Mouse (Mus musculus) heart, embryonic 15.5 days (tissue): ENCODE data around the gene Gm21954. TPM values are rescaled to one million over a fixed set of nuclear protein-coding genes. Genes with fewer than 3 reads are reported as not detected.

ENCODE experiments used
- ATAC-seq: fragments of 200-750 bp; cut with Nextera tagmentation; replicated peaks from 2 replicates; pipeline ENCODE4 v1.8.0; 2017; ENCODE audit warnings: low read depth, moderate TSS enrichment; ENCODE audit not compliant: insufficient number of reproducible peaks, insufficient read depth, low FRiP score
- H3K27ac ChIP-seq: fragments of 300-500 bp; sonication (generic); 2 replicates; pipeline ENCODE4 v1.5.1; 2015; ENCODE audit warnings: mild to moderate bottlenecking, inconsistent platforms
- H3K27me3 ChIP-seq: fragments of 300-500 bp; sonication (generic); 2 replicates; pipeline ENCODE4 v1.6.1; 2015; ENCODE audit warnings: inconsistent platforms
- H3K36me3 ChIP-seq: fragments of 300-500 bp; sonication (generic); 2 replicates; pipeline ENCODE4 v1.6.1; 2015; ENCODE audit warnings: mild to moderate bottlenecking, inconsistent platforms
- H3K4me1 ChIP-seq: fragments of 300-500 bp; sonication (generic); replicated peaks from 2 replicates; pipeline ENCODE4 v1.6.1; 2015; ENCODE audit warnings: inconsistent platforms
- H3K4me2 ChIP-seq: fragments of 300-500 bp; sonication (generic); 2 replicates; pipeline ENCODE4 v1.6.1; 2015; ENCODE audit warnings: inconsistent platforms, mild to moderate bottlenecking, moderate library complexity
- H3K4me3 ChIP-seq: fragments of 300-500 bp; sonication (generic); 2 replicates; pipeline ENCODE4 v1.5.1; 2015; ENCODE audit warnings: mild to moderate bottlenecking, inconsistent platforms
- H3K9ac ChIP-seq: fragments of 300-500 bp; sonication (generic); 2 replicates; pipeline ENCODE4 v1.6.1; 2015; ENCODE audit warnings: mild to moderate bottlenecking, inconsistent platforms
- H3K9me3 ChIP-seq: fragments of 300-500 bp; sonication (generic); replicated peaks from 2 replicates; pipeline ENCODE4 v1.6.1; 2016; ENCODE audit warnings: inconsistent platforms
- WGBS: fragments of 180-500 bp; shearing (Covaris S2); methylation state at CpG from one replicate; pipeline ENCODE4 v1.1.7; 2015; ENCODE audit warnings: mixed read lengths; 5-methylcytosine and 5-hydroxymethylcytosine counted together
- polyA plus RNA-seq: library from polyadenylated mRNA; unstranded; fragments of >200 nt; fragmentation: Nextera tagmentation; extraction: Ambion mirVana; gene quantifications from 2 replicates; pipeline ENCODE4 v1.2.1, GENCODE M21; 2015

Gene Gm21954
- polyA plus RNA-seq = not detected in 2 replicates

- ATAC-seq = no peak
- Histone ChIP-seq H3K27me3 (no peaks in the 10 kb centered on the region), H3K9ac (no peak within 1 kb of the TSS), H3K36me3 (no peaks in the 10 kb centered on the region), H3K27ac (no peak within 1 kb of the TSS), H3K4me1 (no peaks in the 10 kb centered on the region), H3K4me2 (no peak within 1 kb of the TSS), H3K4me3 (no peak within 1 kb of the TSS), H3K9me3 (no peaks in the 10 kb centered on the region)
- 80% methylated on average over 2 of the region's 2 CpGs for WGBS
Measured at GRCm38 (mm10) chr3:55472110-55472509, at the start of gene Gm21954. Gm21954 (minus strand) TSS chr3:55472210.

- Histone ChIP-seq H3K27ac (no peak overlapping the region), H3K9me3 (no peaks in the 10 kb centered on the region), H3K27me3 (no peaks in the 10 kb centered on the region), H3K4me3 (no peak overlapping the region), H3K36me3 (no peaks in the 10 kb centered on the region), H3K9ac (no peak overlapping the region), H3K4me2 (no peak overlapping the region), H3K4me1 (no peaks in the 10 kb centered on the region)
- 77% methylated on average over 8 of the region's 8 CpGs for WGBS
- no peak for ATAC-seq
Measured at GRCm38 (mm10) chr3:55521776-55522175, 49.8 kb upstream of the Gm21954 start.

- WGBS = 24% methylated on average over 12 of the region's 12 CpGs
- no peak for ATAC-seq
- Histone ChIP-seq H3K27ac (no peak overlapping the region), H3K9me3 (no peaks in the 10 kb centered on the region), H3K4me1 (no peaks in the 10 kb centered on the region), H3K27me3 (no peaks in the 10 kb centered on the region), H3K9ac (no peak overlapping the region), H3K4me3 (no peak overlapping the region), H3K36me3 (no peaks in the 10 kb centered on the region), H3K4me2 (peak overlapping the region; percentile 14; the same call in 1 of the 2 replicates)
Measured at GRCm38 (mm10) chr3:55520240-55521180, 48.5 kb upstream of the Gm21954 start.

- no peaks in the 10 kb centered on the region for H3K4me1 ChIP-seq
- H3K4me3 ChIP-seq = no peak overlapping the region
- no peak overlapping the region for H3K27ac ChIP-seq
- 60% methylated on average over 17 of the region's 17 CpGs for WGBS
- H3K27me3 ChIP-seq = no peaks in the 10 kb centered on the region
- H3K9me3 ChIP-seq = no peaks in the 10 kb centered on the region
- no peak overlapping the region for H3K9ac ChIP-seq
- ATAC-seq = no peak
- no peaks in the 10 kb centered on the region for H3K36me3 ChIP-seq
- H3K4me2 ChIP-seq = peak overlapping the region; percentile 24; the same call in 1 of the 2 replicates
Measured at GRCm38 (mm10) chr3:55517454-55518014, 45.5 kb upstream of the Gm21954 start.

- no peak for ATAC-seq
- H3K9ac ChIP-seq = no peak overlapping the region
Measured at GRCm38 (mm10) chr3:55515966-55516365, 44.0 kb upstream of the Gm21954 start.

GRCm38 (mm10) chr3:55511658-55512057 lies 39.6 kb upstream of the Gm21954 start:
- no peak for ATAC-seq
- Histone ChIP-seq H3K9ac (no peak overlapping the region), H3K27me3 (no peaks in the 10 kb centered on the region), H3K9me3 (no peaks in the 10 kb centered on the region), H3K4me3 (no peak overlapping the region), H3K4me1 (no peaks in the 10 kb centered on the region), H3K36me3 (no peaks in the 10 kb centered on the region), H3K4me2 (no peak overlapping the region), H3K27ac (no peak overlapping the region)
- 42% methylated on average over 6 of the region's 6 CpGs for WGBS

More at GRCm38 (mm10) chr3:55515966-55516365, 44.0 kb upstream of the Gm21954 start:
- Histone ChIP-seq H3K4me3 (no peak overlapping the region), H3K9me3 (no peaks in the 10 kb centered on the region), H3K36me3 (no peaks in the 10 kb centered on the region), H3K4me2 (no peak overlapping the region), H3K27ac (no peak overlapping the region), H3K27me3 (no peaks in the 10 kb centered on the region), H3K4me1 (no peaks in the 10 kb centered on the region)
- 82% methylated on average over 5 of the region's 5 CpGs for WGBS

DNA sequence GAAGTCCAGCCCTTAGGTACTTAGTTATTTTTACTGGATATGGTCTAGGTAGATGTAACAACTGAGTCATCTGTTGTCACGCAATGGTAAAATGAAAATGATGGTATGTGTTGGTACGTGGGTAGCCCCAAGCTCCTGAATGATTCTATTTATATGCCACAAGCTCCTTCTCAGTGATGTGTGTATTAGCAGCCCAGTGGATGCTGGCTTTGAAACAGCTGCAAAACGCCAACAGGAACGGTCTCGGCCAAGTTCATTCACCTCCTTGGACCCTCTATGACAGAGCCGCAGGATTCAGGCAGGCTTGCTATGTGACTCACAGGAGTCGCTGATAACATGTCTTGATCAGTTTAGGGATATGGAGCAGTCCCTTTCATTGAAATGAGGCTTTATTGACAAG lies 38.2 kb upstream of the Gm21954 start:
- Histone ChIP-seq H3K9ac (no peak overlapping the region), H3K4me3 (no peak overlapping the region), H3K9me3 (no peaks in the 10 kb centered on the region), H3K36me3 (no peaks in the 10 kb centered on the region), H3K4me2 (no peak overlapping the region), H3K27me3 (no peaks in the 10 kb centered on the region), H3K4me1 (no peaks in the 10 kb centered on the region), H3K27ac (no peak overlapping the region)
- no peak for ATAC-seq
- 57% methylated on average over 7 of the region's 7 CpGs for WGBS

DNA sequence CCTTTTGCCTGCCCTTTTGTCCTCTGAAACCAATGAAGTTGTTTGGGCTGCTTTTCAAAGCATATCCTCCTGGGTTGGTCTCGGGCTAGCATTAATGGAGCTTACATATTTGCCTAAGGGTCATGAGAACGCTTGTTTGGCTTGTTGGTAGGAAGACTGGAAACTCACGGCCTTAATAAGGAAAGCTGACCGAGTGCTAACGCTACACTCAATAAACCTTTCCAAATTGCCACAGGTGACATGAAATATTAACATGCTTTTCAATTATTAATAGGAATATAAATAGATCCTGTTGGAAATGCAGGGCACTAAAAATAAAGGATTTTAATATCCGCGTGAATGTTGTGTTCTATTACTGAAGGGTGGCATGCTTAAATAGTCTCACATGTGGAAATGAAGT lies 27.3 kb upstream of the Gm21954 start:
- Histone ChIP-seq H3K27me3 (no peaks in the 10 kb centered on the region), H3K4me1 (no peaks in the 10 kb centered on the region), H3K4me3 (no peak overlapping the region), H3K27ac (no peak overlapping the region), H3K9me3 (no peaks in the 10 kb centered on the region), H3K4me2 (no peak overlapping the region), H3K36me3 (no peaks in the 10 kb centered on the region), H3K9ac (no peak overlapping the region)
- no peak for ATAC-seq
- WGBS = 85% methylated on average over 7 of the region's 7 CpGs

GRCm38 (mm10) chr3:55496462-55496941 lies 24.5 kb upstream of the Gm21954 start:
- Histone ChIP-seq H3K36me3 (no peaks in the 10 kb centered on the region), H3K9ac (no peak overlapping the region), H3K9me3 (no peaks in the 10 kb centered on the region), H3K27me3 (no peaks in the 10 kb centered on the region), H3K27ac (no peak overlapping the region), H3K4me1 (no peaks in the 10 kb centered on the region), H3K4me3 (no peak overlapping the region), H3K4me2 (no peak overlapping the region)
- no peak for ATAC-seq
- 85% methylated on average over 9 of the region's 9 CpGs for WGBS

DNA sequence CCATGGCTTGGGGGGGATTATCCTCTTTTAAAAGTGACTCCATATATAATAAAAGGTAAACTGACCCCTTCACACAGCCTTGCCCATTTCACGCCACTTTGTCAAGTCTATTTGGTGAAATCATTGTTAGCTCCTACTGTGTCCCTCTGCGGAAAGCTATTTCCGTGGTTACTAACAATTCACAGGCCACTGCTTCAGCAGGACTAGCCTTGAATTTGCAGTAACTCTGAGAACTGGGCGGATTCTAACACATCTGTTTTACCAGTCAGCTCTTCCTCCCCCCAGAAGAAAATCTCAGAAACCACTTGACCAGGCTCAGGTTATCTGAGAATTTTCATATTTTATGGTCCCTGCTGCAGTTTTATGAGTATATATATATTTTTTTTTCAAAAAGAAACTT lies 23.9 kb upstream of the Gm21954 start:
- WGBS = 64% methylated on average over 4 of the region's 4 CpGs
- H3K36me3 ChIP-seq = no peaks in the 10 kb centered on the region
- H3K9ac ChIP-seq = no peak overlapping the region
- H3K4me3 ChIP-seq = no peak overlapping the region
- H3K27me3 ChIP-seq = no peaks in the 10 kb centered on the region
- H3K4me1 ChIP-seq = no peaks in the 10 kb centered on the region
- H3K27ac ChIP-seq = no peak overlapping the region
- no peak for ATAC-seq
- no peak overlapping the region for H3K4me2 ChIP-seq
- no peaks in the 10 kb centered on the region for H3K9me3 ChIP-seq

DNA sequence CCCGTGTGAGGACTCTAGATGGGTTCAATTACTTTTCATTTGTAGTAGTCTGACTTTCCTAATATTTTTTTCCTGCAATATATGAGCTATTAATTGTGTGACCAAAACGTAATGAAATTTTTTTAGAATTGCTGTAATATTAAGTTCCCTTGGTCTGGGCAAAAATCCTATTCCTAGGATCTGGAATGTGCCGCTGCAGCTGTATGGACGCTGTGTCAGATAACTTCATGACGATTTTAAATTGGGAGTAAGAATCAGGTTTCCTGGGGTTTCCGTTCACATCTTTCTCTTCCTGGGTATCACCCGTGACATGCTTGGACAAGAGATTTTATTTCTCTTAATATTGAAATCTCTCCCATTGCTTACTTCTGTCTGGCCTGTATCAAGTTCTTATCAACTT lies 23.2 kb upstream of the Gm21954 start:
- Histone ChIP-seq H3K4me2 (no peak overlapping the region), H3K27me3 (no peaks in the 10 kb centered on the region)
- WGBS = 72% methylated on average over 7 of the region's 7 CpGs

More for the DNA sequence above, 23.2 kb upstream of the Gm21954 start:
- Histone ChIP-seq H3K36me3 (no peaks in the 10 kb centered on the region), H3K27ac (no peak overlapping the region), H3K9ac (no peak overlapping the region), H3K4me1 (no peaks in the 10 kb centered on the region), H3K9me3 (no peaks in the 10 kb centered on the region), H3K4me3 (no peak overlapping the region)
- ATAC-seq = no peak
